Mouse (Mus musculus) intestine, embryonic 14.5 days (tissue): ENCODE measurements around the gene Gm29423. TPM values are rescaled to one million over a fixed set of nuclear protein-coding genes. Genes with fewer than 3 reads are reported as not detected.
"Not testable (repeated sequence)": the region's sequence is repeated elsewhere in the genome, so short reads cannot be mapped to it uniquely, and the experiment has no call there.

Experiments used
- ATAC-seq: fragments of 200-750 bp; cut with Nextera tagmentation; replicated peaks from 2 replicates; pipeline ENCODE4 v1.8.0; 2017; ENCODE audit warnings: low read depth, moderate number of reproducible peaks, moderate TSS enrichment, moderate library complexity; ENCODE audit not compliant: low FRiP score, low TSS enrichment
- DNase-seq: peaks from one replicate; pipeline ENCODE4 v3.0.0-alpha.2; 2018; ENCODE audit warnings: low spot score
- H3K27ac ChIP-seq: fragments of 300-500 bp; sonication (generic); 2 replicates; pipeline ENCODE4 v1.5.1; 2014; ENCODE audit warnings: low read depth, mild to moderate bottlenecking, control low read depth
- H3K27me3 ChIP-seq: fragments of 300-500 bp; sonication (generic); replicated peaks from 2 replicates; pipeline ENCODE4 v1.6.1; 2014; ENCODE audit warnings: low read length, control low read depth; ENCODE audit not compliant: control insufficient read depth, insufficient read depth
- H3K36me3 ChIP-seq: fragments of 300-500 bp; sonication (generic); 2 replicates; pipeline ENCODE4 v1.6.1; 2014; ENCODE audit warnings: low read length, control low read depth; ENCODE audit not compliant: control insufficient read depth, insufficient read depth
- H3K4me1 ChIP-seq: fragments of 300-500 bp; sonication (generic); replicated peaks from 2 replicates; pipeline ENCODE4 v1.6.1; 2014; ENCODE audit warnings: low read length, control low read depth, mixed read lengths; ENCODE audit not compliant: control insufficient read depth, insufficient read depth
- H3K4me2 ChIP-seq: fragments of 300-500 bp; sonication (generic); 2 replicates; pipeline ENCODE4 v1.6.1; 2014; ENCODE audit warnings: low read length
- H3K4me3 ChIP-seq: fragments of 300-500 bp; sonication (generic); 2 replicates; pipeline ENCODE4 v1.5.1; 2014; ENCODE audit warnings: low read depth, low read length, control low read depth, mixed read lengths
- H3K9ac ChIP-seq: fragments of 300-500 bp; sonication (generic); 2 replicates; pipeline ENCODE4 v1.6.1; 2014; ENCODE audit warnings: mild to moderate bottlenecking, low read length
- H3K9me3 ChIP-seq: fragments of 300-500 bp; sonication (generic); 2 replicates; pipeline ENCODE4 v1.6.1; 2016; ENCODE audit warnings: low read length, control low read depth; ENCODE audit not compliant: control insufficient read depth
- WGBS: fragments of 180-500 bp; shearing (Covaris S2); extraction: QIAGEN DNeasy Blood & Tissue Kit; methylation state at CpG from one replicate; pipeline ENCODE4 v1.1.7; 2014; 5-methylcytosine and 5-hydroxymethylcytosine counted together
- polyA plus RNA-seq: library from polyadenylated mRNA; unstranded; fragments of >200 nt; fragmentation: Nextera tagmentation; extraction: Ambion mirVana; gene quantifications from 2 replicates; pipeline ENCODE4 v1.2.1, GENCODE M21; 2014

Gene Gm29423
- polyA plus RNA-seq: not detected in 2 replicates

DNA sequence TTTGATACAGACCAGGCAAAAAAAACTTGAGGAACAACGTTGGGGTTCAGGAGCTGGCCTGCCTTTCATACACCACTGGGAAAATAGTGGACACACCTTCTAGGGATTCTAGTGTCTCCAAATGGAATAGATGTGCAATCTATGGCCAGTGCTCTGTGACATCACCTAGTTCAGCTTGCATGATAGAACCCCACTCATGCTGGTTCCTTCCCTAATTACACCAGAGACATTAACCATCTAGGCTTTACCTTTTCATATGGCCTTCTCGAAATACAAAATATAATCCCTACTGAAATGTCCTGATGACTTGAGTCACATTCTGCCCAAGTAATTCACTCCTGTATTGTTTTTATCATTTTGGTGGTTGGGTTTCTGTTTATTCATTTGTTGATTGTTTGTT is at the start of gene Gm29423, which contains the start of gene Gm29644:
Gene Gm29423 (minus strand): TSS at position 101 of the 400 bp plus-strand sequence.
Gene Gm29644 (minus strand): TSS at position 157 of the 400 bp plus-strand sequence.
- H3K27ac ChIP-seq, H3K9me3 ChIP-seq, H3K4me1 ChIP-seq, H3K27me3 ChIP-seq, ATAC-seq, H3K4me3 ChIP-seq, H3K9ac ChIP-seq, H3K36me3 ChIP-seq, DNase-seq, H3K4me2 ChIP-seq: not testable (repeated sequence)
- WGBS: no CpG with 5 or more reads among the region's 2 CpGs

DNA sequence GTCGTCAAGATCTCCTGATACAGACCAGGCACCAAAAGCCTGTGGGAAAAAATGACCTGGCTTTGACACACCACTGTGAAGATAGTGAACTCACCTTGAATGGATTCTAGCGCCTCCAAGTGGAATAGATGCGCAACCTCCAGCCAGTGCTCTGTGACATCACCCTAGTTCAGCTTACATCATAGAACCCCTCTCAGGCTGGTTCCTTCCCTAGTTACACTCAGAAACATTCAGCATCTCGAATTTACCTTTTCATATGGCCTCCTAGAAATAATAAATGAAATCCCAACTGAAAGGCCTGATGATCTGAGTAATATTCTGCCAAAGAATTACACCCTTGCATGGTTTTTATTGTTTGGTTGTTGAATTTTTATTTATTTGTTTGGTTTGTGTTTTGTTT is 29.5 kb downstream of the Gm29423 start, which contains the start of gene Gm21118:
Gene Gm21118 (minus strand): TSS at position 101 of the 400 bp plus-strand sequence.
- ATAC-seq, H3K27ac ChIP-seq, H3K4me2 ChIP-seq, H3K36me3 ChIP-seq, H3K9ac ChIP-seq, H3K4me3 ChIP-seq, H3K27me3 ChIP-seq, H3K4me1 ChIP-seq, H3K9me3 ChIP-seq, DNase-seq: not testable (repeated sequence)
- no CpG with 5 or more reads among the region's 4 CpGs for WGBS

Other genes with a start within 250 kb of the Gm29423 start
- gene Gm21118, start 29.6 kb downstream of the Gm29423 start, polyA plus RNA-seq: not detected in 2 replicates
- gene Gm29644, start 56 bp upstream of the Gm29423 start, polyA plus RNA-seq: not detected in 2 replicates
- not detected in 2 replicates for gene Gm20888, start 138.6 kb upstream of the Gm29423 start, polyA plus RNA-seq